Mouse (Mus musculus) intestine, embryonic 14.5 days (tissue): Measurements from ENCODE around the gene Cd28. TPM values are rescaled to one million over a fixed set of nuclear protein-coding genes. Genes with fewer than 3 reads are reported as not detected.

Experiments
- ATAC-seq: fragments of 200-750 bp; cut with Nextera tagmentation; replicated peaks from 2 replicates; pipeline ENCODE4 v1.8.0; 2017; ENCODE audit warnings: low read depth, moderate number of reproducible peaks, moderate TSS enrichment, moderate library complexity; ENCODE audit not compliant: low FRiP score, low TSS enrichment
- DNase-seq: peaks from one replicate; pipeline ENCODE4 v3.0.0-alpha.2; 2018; ENCODE audit warnings: low spot score
- H3K27ac ChIP-seq: fragments of 300-500 bp; sonication (generic); 2 replicates; pipeline ENCODE4 v1.5.1; 2014; ENCODE audit warnings: low read depth, mild to moderate bottlenecking, control low read depth
- H3K27me3 ChIP-seq: fragments of 300-500 bp; sonication (generic); replicated peaks from 2 replicates; pipeline ENCODE4 v1.6.1; 2014; ENCODE audit warnings: low read length, control low read depth; ENCODE audit not compliant: control insufficient read depth, insufficient read depth
- H3K36me3 ChIP-seq: fragments of 300-500 bp; sonication (generic); 2 replicates; pipeline ENCODE4 v1.6.1; 2014; ENCODE audit warnings: low read length, control low read depth; ENCODE audit not compliant: control insufficient read depth, insufficient read depth
- H3K4me1 ChIP-seq: fragments of 300-500 bp; sonication (generic); replicated peaks from 2 replicates; pipeline ENCODE4 v1.6.1; 2014; ENCODE audit warnings: low read length, control low read depth, mixed read lengths; ENCODE audit not compliant: control insufficient read depth, insufficient read depth
- H3K4me2 ChIP-seq: fragments of 300-500 bp; sonication (generic); 2 replicates; pipeline ENCODE4 v1.6.1; 2014; ENCODE audit warnings: low read length
- H3K4me3 ChIP-seq: fragments of 300-500 bp; sonication (generic); 2 replicates; pipeline ENCODE4 v1.5.1; 2014; ENCODE audit warnings: low read depth, low read length, control low read depth, mixed read lengths
- H3K9ac ChIP-seq: fragments of 300-500 bp; sonication (generic); 2 replicates; pipeline ENCODE4 v1.6.1; 2014; ENCODE audit warnings: mild to moderate bottlenecking, low read length
- H3K9me3 ChIP-seq: fragments of 300-500 bp; sonication (generic); 2 replicates; pipeline ENCODE4 v1.6.1; 2016; ENCODE audit warnings: low read length, control low read depth; ENCODE audit not compliant: control insufficient read depth
- WGBS: fragments of 180-500 bp; shearing (Covaris S2); extraction: QIAGEN DNeasy Blood & Tissue Kit; methylation state at CpG from one replicate; pipeline ENCODE4 v1.1.7; 2014; 5-methylcytosine and 5-hydroxymethylcytosine counted together
- polyA plus RNA-seq: library from polyadenylated mRNA; unstranded; fragments of >200 nt; fragmentation: Nextera tagmentation; extraction: Ambion mirVana; gene quantifications from 2 replicates; pipeline ENCODE4 v1.2.1, GENCODE M21; 2014

Gene Cd28
- polyA plus RNA-seq, 1 experiment from 2014 or later, result 0.07 TPM

GRCm38 (mm10) chr1:60745664-60746063 is 29.1 kb downstream of the Cd28 start:
- H3K27ac ChIP-seq, result peak overlapping the region; percentile 47; the same call in 1 of the 2 replicates
- 37% methylated on average over 7 of the region's 7 CpGs for WGBS
- no peak overlapping the region for H3K4me3 ChIP-seq
- H3K27me3 ChIP-seq, result no peaks in the 10 kb centered on the region
- no peak overlapping the region for H3K4me2 ChIP-seq
- no peaks in the 10 kb centered on the region for H3K36me3 ChIP-seq
- no peaks in the 10 kb centered on the region for H3K9me3 ChIP-seq
- no peak for ATAC-seq
- no peak for DNase-seq
- H3K9ac ChIP-seq, result no peak overlapping the region
- H3K4me1 ChIP-seq, result peaks cover 3% of the 10 kb centered on the region; the same call in 1 of the 2 replicates

- Histone ChIP-seq H3K4me1 (peaks cover 3% of the 10 kb centered on the region; the same call in 1 of the 2 replicates), H3K27me3 (no peaks in the 10 kb centered on the region), H3K4me3 (no peak overlapping the region), H3K4me2 (no peak overlapping the region), H3K27ac (0 out of 2 replicates have a peak overlapping the region, but pooled peaks have one; percentile 6), H3K36me3 (no peaks in the 10 kb centered on the region), H3K9ac (no peak overlapping the region), H3K9me3 (no peaks in the 10 kb centered on the region)
- DNase-seq (no peak), ATAC-seq (no peak)
- WGBS, result 58% methylated on average over 2 of the region's 2 CpGs
Observed at GRCm38 (mm10) chr1:60746153-60746552, 29.6 kb downstream of the Cd28 start.

GRCm38 (mm10) chr1:60746856-60747255 is 30.3 kb downstream of the Cd28 start:
- Histone ChIP-seq H3K9ac (no peak overlapping the region), H3K36me3 (no peaks in the 10 kb centered on the region), H3K27ac (no peak overlapping the region), H3K4me2 (no peak overlapping the region), H3K27me3 (no peaks in the 10 kb centered on the region), H3K4me1 (peaks cover 3% of the 10 kb centered on the region; the same call in 1 of the 2 replicates), H3K9me3 (no peaks in the 10 kb centered on the region), H3K4me3 (no peak overlapping the region)
- no peak for DNase-seq
- no peak for ATAC-seq
- WGBS, result 88% methylated on average over 5 of the region's 5 CpGs

- no peak overlapping the region for H3K27ac ChIP-seq
- H3K4me3 ChIP-seq, result no peak overlapping the region
- DNase-seq (no peak), ATAC-seq (no peak)
- H3K9ac ChIP-seq, result no peak overlapping the region
- H3K4me1 ChIP-seq, result peaks cover 3% of the 10 kb centered on the region; the same call in 1 of the 2 replicates
- no peak overlapping the region for H3K4me2 ChIP-seq
- WGBS, result 91% methylated on average over 1 of the region's 1 CpGs
- no peaks in the 10 kb centered on the region for H3K27me3 ChIP-seq
- no peaks in the 10 kb centered on the region for H3K9me3 ChIP-seq
- no peaks in the 10 kb centered on the region for H3K36me3 ChIP-seq
Observed at GRCm38 (mm10) chr1:60748286-60748685, 31.7 kb downstream of the Cd28 start.

GRCm38 (mm10) chr1:60748936-60749335 is 32.3 kb downstream of the Cd28 start:
- 78% methylated on average over 4 of the region's 4 CpGs for WGBS
- DNase-seq (no peak), ATAC-seq (no peak)
- H3K36me3 ChIP-seq, result no peaks in the 10 kb centered on the region
- H3K27ac ChIP-seq, result no peak overlapping the region
- H3K9me3 ChIP-seq, result no peaks in the 10 kb centered on the region
- no peak overlapping the region for H3K9ac ChIP-seq
- H3K4me3 ChIP-seq, result no peak overlapping the region
- H3K4me2 ChIP-seq, result no peak overlapping the region
- no peaks in the 10 kb centered on the region for H3K27me3 ChIP-seq
- peaks cover 3% of the 10 kb centered on the region; the same call in 1 of the 2 replicates for H3K4me1 ChIP-seq

- H3K4me3 ChIP-seq, result no peak overlapping the region
- no peak for ATAC-seq
- WGBS, result 75% methylated on average over 5 of the region's 5 CpGs
- no peaks in the 10 kb centered on the region for H3K27me3 ChIP-seq
- no peak overlapping the region for H3K4me2 ChIP-seq
- H3K36me3 ChIP-seq, result no peaks in the 10 kb centered on the region
- peaks cover 3% of the 10 kb centered on the region; the same call in 1 of the 2 replicates for H3K4me1 ChIP-seq
- H3K27ac ChIP-seq, result no peak overlapping the region
- DNase-seq, result no peak
- H3K9ac ChIP-seq, result no peak overlapping the region
- H3K9me3 ChIP-seq, result no peaks in the 10 kb centered on the region
Observed at GRCm38 (mm10) chr1:60749346-60749840, 32.8 kb downstream of the Cd28 start.

GRCm38 (mm10) chr1:60750201-60750765 is 33.7 kb downstream of the Cd28 start:
- no peak overlapping the region for H3K9ac ChIP-seq
- DNase-seq, result no peak
- 83% methylated on average over 6 of the region's 6 CpGs for WGBS
- H3K4me2 ChIP-seq, result no peak overlapping the region
- no peaks in the 10 kb centered on the region for H3K9me3 ChIP-seq
- H3K27me3 ChIP-seq, result no peaks in the 10 kb centered on the region
- peaks cover 3% of the 10 kb centered on the region; the same call in 1 of the 2 replicates for H3K4me1 ChIP-seq
- no peak for ATAC-seq
- H3K36me3 ChIP-seq, result no peaks in the 10 kb centered on the region
- no peak overlapping the region for H3K4me3 ChIP-seq
- H3K27ac ChIP-seq, result no peak overlapping the region

- H3K4me2 ChIP-seq, result no peak overlapping the region
- no peak for ATAC-seq
- DNase-seq, result no peak
- WGBS, result 87% methylated on average over 4 of the region's 4 CpGs
- H3K4me1 ChIP-seq, result no peaks in the 10 kb centered on the region; the same call in 1 of the 2 replicates
- H3K27me3 ChIP-seq, result no peaks in the 10 kb centered on the region
- no peaks in the 10 kb centered on the region for H3K9me3 ChIP-seq
- H3K9ac ChIP-seq, result no peak overlapping the region
- H3K36me3 ChIP-seq, result no peaks in the 10 kb centered on the region
- no peak overlapping the region for H3K27ac ChIP-seq
- no peak overlapping the region for H3K4me3 ChIP-seq
Observed at GRCm38 (mm10) chr1:60751011-60751410, 34.4 kb downstream of the Cd28 start.

GRCm38 (mm10) chr1:60752986-60753385 is 36.4 kb downstream of the Cd28 start:
- no peak overlapping the region for H3K4me2 ChIP-seq
- ATAC-seq, result no peak
- no peak overlapping the region for H3K27ac ChIP-seq
- H3K27me3 ChIP-seq, result no peaks in the 10 kb centered on the region
- no peaks in the 10 kb centered on the region for H3K4me1 ChIP-seq
- H3K36me3 ChIP-seq, result no peaks in the 10 kb centered on the region
- no peaks in the 10 kb centered on the region for H3K9me3 ChIP-seq
- WGBS, result 69% methylated on average over 1 of the region's 1 CpGs
- no peak overlapping the region for H3K9ac ChIP-seq
- H3K4me3 ChIP-seq, result no peak overlapping the region
- no peak for DNase-seq
